Mouse (Mus musculus) bone marrow macrophage, adult 2 months (primary cell): ENCODE data around the gene Fam186a. TPM values are rescaled to one million over a fixed set of nuclear protein-coding genes. Genes with fewer than 3 reads are reported as not detected.
A peak's percentile ranks its signal among the peaks of the same experiment; 100 is the strongest.
"Not testable (repeated sequence)": the region's sequence is repeated elsewhere in the genome, so short reads cannot be mapped to it uniquely, and the experiment has no call there.

Source experiments
- H3K27ac ChIP-seq: 2 replicates; pipeline ENCODE4 v1.5.1; 2012; ENCODE audit warnings: low read depth, low read length; ENCODE audit not compliant: insufficient read depth
- H3K4me1 ChIP-seq: 2 replicates; pipeline ENCODE4 v1.6.1; 2012; ENCODE audit warnings: low read length; ENCODE audit not compliant: control insufficient read depth, insufficient read depth
- H3K4me3 ChIP-seq: 2 replicates; pipeline ENCODE4 v1.5.1; 2012; ENCODE audit warnings: mild to moderate bottlenecking, low read length, moderate library complexity; ENCODE audit not compliant: insufficient read depth
- CTCF ChIP-seq: IDR thresholded peaks from 2 replicates; pipeline ENCODE4 v1.5.1; 2012; ENCODE audit warnings: low read depth, mild to moderate bottlenecking, low read length, moderate library complexity
- POLR2A ChIP-seq: IDR thresholded peaks from 2 replicates; pipeline ENCODE4 v1.6.1; 2012; ENCODE audit warnings: mild to moderate bottlenecking, low read depth, low read length, borderline replicate concordance
- polyA plus RNA-seq: library from polyadenylated mRNA; stranded (reverse); fragments of >200 nt; gene quantifications from 2 replicates; pipeline ENCODE4 v1.2.4, GENCODE M21; 2012; ENCODE audit not compliant: missing spikeins, insufficient read depth, insufficient read length

Gene Fam186a
- polyA plus RNA-seq, result not detected in 2 replicates

- Histone ChIP-seq H3K4me1 (peaks cover 48% of the 10 kb centered on the region), H3K27ac (no peak within 1 kb of the TSS), H3K4me3 (no peak within 1 kb of the TSS)
- TF ChIP-seq CTCF (no peak), POLR2A (no peak)
These were observed at the start of gene Fam186a for GRCm38 (mm10) chr15:99966961-99967360. Gene Fam186a, minus strand, starts transcription at chr15:99967061.

GRCm38 (mm10) chr15:100006180-100006579, 39.3 kb upstream of the Fam186a start:
- Histone ChIP-seq H3K27ac (no peak overlapping the region), H3K4me1 (no peaks in the 10 kb centered on the region), H3K4me3 (no peak overlapping the region)
- no peak for TF ChIP-seq CTCF
- TF ChIP-seq POLR2A, result no peak

DNA sequence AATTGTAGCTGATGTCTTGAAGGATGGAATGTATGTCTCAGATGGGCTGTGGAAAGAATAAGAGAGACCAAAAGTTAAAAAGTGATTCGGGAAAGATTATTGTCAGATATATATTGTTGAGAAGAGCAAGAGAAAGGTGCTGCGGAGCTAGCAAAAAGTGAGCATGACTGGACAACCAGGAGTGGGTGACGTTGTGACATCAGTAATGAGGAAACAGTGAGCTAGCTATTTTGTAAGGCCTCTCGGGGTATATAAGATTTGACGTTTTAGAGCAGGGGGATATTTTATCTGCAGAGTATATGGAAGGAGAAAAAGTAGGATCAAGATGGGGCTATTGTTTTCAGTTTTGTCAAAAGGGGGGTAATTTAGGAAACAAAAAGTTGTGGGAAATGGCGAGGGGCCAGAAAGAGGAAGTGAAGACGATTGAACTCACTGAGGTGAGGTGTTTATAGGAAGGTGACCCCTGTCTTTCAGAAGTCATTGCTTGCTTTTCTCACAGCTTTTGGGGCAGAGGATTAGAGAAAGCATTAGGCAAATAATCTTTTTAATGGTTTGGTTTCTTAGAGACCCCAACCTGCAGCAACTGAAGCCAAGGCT, 37.9 kb upstream of the Fam186a start:
- no peak overlapping the region for H3K27ac ChIP-seq
- TF ChIP-seq CTCF (no peak), POLR2A (no peak)

DNA sequence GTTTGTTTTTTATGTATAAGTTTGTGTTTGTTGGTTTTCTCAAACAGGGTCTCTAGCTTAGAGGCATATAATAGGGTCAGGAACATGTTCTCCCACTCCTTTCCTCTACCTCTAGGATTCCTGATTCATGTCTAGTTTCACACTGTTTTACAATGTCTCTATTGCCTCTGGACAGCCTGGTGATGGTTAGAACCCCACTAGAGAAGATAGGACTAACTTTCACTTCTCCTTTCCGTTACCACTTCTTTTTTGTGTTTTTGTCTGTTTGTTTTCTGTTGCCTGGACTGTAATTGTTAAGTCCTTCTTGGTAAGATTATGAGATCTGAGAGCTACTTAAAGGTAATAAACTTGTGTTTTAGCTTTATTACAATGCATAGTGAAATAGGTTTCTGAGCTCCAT, 32.5 kb upstream of the Fam186a start:
- H3K4me1 ChIP-seq, result peaks cover 6% of the 10 kb centered on the region
- H3K27ac ChIP-seq, result no peak overlapping the region
- TF ChIP-seq POLR2A, result no peak
- no peak for TF ChIP-seq CTCF
- H3K4me3 ChIP-seq, result no peak overlapping the region

More for the DNA sequence above, 37.9 kb upstream of the Fam186a start:
- no peak overlapping the region for H3K4me3 ChIP-seq
- no peaks in the 10 kb centered on the region for H3K4me1 ChIP-seq

GRCm38 (mm10) chr15:99997114-99997804, 30.4 kb upstream of the Fam186a start:
- H3K4me1 ChIP-seq, result peaks cover 6% of the 10 kb centered on the region

GRCm38 (mm10) chr15:99993100-99993499, 26.2 kb upstream of the Fam186a start:
- Histone ChIP-seq H3K4me3 (no peak overlapping the region), H3K27ac (no peak overlapping the region), H3K4me1 (0 out of 2 replicates have a peak, but pooled peaks cover under 1% of the 10 kb centered on the region)
- TF ChIP-seq CTCF, result no peak
- no peak for TF ChIP-seq POLR2A

More at GRCm38 (mm10) chr15:99997114-99997804, 30.4 kb upstream of the Fam186a start:
- H3K27ac ChIP-seq, result no peak overlapping the region
- no peak for TF ChIP-seq POLR2A
- TF ChIP-seq CTCF, result no peak
- H3K4me3 ChIP-seq, result no peak overlapping the region

DNA sequence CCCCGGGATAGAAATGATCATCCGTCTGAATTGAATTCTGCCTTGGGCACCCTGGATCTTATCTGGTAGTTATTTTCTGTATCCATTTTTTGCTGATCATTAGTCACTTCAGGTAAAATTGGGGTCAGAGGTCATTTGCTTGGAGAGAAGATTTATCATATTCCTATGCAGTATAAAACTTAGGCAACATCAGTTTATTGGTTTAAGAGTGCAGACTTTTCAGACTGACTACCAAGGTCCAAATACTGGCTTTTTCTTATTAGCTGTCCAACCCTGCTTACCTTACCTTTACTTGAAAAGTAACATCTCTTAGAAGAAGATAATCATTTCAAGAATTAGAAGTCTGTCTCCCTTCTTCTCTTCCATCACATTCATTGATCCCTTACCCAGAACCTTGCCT, 12.9 kb upstream of the Fam186a start:
- TF ChIP-seq CTCF (no peak), POLR2A (no peak)
- Histone ChIP-seq H3K4me3 (no peak overlapping the region), H3K4me1 (peaks cover 7% of the 10 kb centered on the region), H3K27ac (no peak overlapping the region)

DNA sequence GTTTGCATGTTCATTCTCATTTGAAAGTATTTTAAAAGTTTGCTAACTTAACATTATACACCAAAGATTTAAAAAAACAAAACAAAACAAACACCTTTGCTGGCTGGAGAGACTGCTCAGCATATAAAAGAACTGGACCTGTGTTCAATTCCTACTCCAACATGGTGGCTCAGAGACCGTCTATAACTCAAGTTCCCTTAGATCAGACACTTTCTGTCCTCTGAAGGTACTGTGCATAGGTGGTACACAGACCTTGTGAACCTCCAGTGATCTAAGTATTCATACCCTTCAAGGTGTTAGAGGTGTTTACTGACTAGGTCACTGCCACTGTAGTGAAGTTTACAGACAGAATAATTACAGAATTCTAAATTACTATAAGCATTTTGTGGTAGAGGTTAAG, 12.4 kb upstream of the Fam186a start:
- no peak overlapping the region for H3K4me3 ChIP-seq
- TF ChIP-seq POLR2A (no peak), CTCF (no peak)
- no peak overlapping the region for H3K27ac ChIP-seq
- H3K4me1 ChIP-seq, result peaks cover 10% of the 10 kb centered on the region

GRCm38 (mm10) chr15:99976121-99976520, 9.3 kb upstream of the Fam186a start:
- not testable (repeated sequence) for H3K27ac ChIP-seq, H3K4me3 ChIP-seq
- H3K4me1 ChIP-seq, result peaks cover 12% of the 10 kb centered on the region

GRCm38 (mm10) chr15:99974476-99975220, 7.8 kb upstream of the Fam186a start:
- H3K4me1 ChIP-seq, result peaks cover 23% of the 10 kb centered on the region
- H3K4me3 ChIP-seq, result peak overlapping the region; percentile 30; the same call in 1 of the 2 replicates
- TF ChIP-seq POLR2A, result no peak
- TF ChIP-seq CTCF, result no peak
- H3K27ac ChIP-seq, result no peak overlapping the region
